Mouse (Mus musculus) kidney, adult 11 months (tissue): ENCODE measurements around the gene Eif5.
"Not testable (repeated sequence)": the region's sequence is repeated elsewhere in the genome, so short reads cannot be mapped to it uniquely, and the experiment has no call there.

Experiments used
- DNase-seq: peaks from one replicate; pipeline ENCODE4 v3.0.0; 2022

Gene Eif5

GRCm38 (mm10) chr12:111527643-111528281 lies 10.1 kb upstream of the Eif5 start:
- DNase-seq, result no peak

DNA sequence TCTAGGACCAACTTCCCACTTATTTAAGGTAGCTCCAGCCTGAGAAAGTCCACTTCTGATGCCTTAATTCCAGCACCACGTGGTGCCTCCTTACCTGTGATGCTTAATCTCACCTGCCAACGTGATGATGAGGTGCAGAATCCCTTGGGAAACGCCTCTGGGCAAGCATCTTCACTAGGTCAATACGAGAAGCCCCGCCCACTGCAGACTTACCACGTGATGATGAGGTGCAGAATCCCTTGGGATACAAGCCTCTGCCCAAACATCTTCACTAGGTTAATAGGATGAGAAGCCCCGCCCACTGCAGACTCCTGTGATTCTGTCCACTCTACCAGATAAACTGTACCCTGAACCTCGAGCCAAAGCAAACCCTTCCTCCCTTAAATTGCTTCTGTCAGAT lies 8.6 kb upstream of the Eif5 start:
- DNase-seq, result no peak

GRCm38 (mm10) chr12:111533096-111533794 lies 4.6 kb upstream of the Eif5 start:
- DNase-seq, result no peak

GRCm38 (mm10) chr12:111535281-111535680 lies 2.5 kb upstream of the Eif5 start:
- no peak for DNase-seq

GRCm38 (mm10) chr12:111535762-111536161 lies 2.1 kb upstream of the Eif5 start:
- no peak for DNase-seq

- no peak for DNase-seq
Observed at GRCm38 (mm10) chr12:111536746-111537145, 1.1 kb upstream of the Eif5 start.

DNA sequence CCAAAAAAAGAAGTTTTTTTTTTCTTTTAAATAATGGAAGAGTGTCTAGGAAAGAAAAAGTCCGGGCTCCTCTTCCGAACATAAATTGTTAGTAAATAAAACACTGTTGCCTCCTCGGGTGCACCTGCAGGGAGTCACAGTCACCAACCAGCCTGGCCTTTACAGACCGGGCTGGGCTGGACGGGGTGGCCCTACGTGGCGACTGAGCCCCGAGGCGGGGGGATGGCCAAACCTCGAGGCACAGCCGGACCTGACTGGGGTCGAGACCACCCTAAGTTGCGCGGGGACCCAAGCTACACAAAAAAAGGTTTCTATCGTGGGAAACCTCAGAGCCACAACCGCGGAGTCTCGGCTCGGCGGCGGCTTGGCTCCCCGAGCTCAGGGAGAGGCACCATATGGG lies 475 bp upstream of the Eif5 start:
- no peak for DNase-seq

DNA sequence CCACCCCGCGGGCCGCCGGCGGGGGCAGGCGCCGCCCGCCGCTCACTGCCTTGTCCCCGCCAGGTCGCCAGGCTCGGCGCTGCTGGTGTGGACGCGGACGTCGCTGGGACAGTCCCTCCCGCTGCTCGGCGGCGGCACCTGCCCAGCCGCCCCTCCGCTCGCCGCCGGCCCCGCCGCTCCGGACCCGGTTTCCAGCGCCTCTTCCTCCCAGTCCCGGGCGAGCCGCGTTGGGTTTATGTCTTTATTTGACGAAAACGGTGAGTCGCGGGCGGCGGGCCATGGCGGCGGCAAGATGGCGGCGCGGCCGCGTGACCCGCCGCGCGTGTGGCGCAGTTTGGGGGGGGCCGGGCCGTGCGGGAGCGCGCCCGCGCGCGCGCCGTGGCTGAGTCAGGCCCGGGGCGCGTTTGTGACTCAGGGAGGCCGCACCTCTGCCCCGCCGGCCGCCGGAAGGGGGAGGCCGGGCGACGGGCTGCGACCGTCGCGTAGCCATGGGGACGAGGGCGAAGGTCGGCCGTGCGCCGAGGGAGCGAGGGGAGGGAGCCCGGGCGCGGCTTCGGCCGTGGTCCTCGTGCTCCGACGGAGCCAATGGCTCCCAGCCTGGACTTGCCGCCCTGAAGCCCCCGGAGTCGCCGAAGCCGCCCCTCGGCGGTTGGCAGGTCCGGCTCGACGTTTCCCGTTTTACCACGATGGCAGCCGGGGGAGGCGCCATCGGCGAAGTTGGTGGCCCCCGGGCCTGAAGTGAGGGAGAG lies 650 bp downstream of the Eif5 start:
- DNase-seq, result peak; percentile 86

- DNase-seq, result no peak
Observed at GRCm38 (mm10) chr12:111539041-111539345, 1.2 kb downstream of the Eif5 start.

GRCm38 (mm10) chr12:111547070-111547469 lies 9.3 kb downstream of the Eif5 start:
- DNase-seq, result no peak

GRCm38 (mm10) chr12:111548555-111549289 lies 10.9 kb downstream of the Eif5 start:
- DNase-seq, result no peak

DNA sequence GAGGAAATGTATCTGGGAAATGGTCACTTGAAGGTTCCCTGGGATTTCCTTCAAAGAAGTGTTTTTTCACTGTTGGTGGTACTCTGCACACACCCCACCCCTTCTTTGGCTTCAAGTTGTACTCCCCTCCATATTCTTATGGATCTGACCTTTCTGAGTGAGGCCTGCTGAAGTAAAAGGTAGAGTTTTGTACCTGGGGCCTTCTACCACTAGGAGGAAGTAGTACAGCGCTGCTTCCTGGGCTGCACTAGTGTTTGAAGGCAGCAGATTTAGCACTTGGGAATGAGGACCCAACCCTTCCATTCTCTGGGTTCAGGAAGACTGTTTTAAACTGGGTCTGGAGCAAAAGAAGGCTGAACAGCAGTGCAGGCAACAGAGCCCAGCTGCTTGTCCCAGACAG lies 12.9 kb downstream of the Eif5 start:
- no peak for DNase-seq

- DNase-seq, result no peak
Observed at GRCm38 (mm10) chr12:111552342-111552741, 14.5 kb downstream of the Eif5 start.

DNA sequence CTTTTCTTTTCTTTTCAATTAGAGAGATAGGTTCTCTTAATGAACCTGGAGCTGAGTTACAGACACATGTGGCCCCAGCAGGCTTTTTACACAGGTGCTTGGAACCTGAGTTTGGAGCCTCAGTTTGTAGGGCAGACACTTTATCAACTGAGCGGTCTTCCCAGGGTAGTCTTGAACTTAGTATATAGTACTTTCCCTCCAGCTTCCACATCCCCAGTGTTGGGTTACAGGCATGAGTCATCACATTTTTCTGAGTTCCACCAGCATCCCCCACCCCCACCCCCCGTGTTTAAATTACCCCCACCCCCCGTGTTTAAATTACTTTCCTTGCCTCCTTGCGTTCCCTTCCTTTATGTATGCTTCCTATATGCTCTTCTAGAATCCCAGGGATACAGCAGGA lies 17.5 kb downstream of the Eif5 start:
- DNase-seq, result no peak

DNA sequence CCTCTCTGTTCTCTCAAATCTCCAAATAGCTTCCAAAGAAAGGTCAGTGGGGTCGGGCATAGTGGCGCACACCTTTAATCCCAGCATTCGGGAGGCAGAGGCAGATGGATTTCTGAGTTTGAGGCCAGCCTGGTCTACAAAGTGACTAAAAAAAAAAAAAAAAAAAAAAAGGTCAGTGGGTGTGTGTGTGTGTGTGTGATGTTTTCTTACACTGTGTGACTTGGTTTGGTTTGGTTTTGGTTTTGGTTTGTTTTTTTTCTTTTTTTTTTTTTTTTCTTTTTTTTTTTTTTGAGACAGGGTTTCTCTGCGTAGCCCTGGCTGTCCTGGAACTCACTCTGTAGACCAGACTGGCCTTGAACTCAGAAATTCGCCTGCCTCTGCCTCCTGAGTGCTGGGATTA lies 18.1 kb downstream of the Eif5 start:
- not testable (repeated sequence) for DNase-seq

DNA sequence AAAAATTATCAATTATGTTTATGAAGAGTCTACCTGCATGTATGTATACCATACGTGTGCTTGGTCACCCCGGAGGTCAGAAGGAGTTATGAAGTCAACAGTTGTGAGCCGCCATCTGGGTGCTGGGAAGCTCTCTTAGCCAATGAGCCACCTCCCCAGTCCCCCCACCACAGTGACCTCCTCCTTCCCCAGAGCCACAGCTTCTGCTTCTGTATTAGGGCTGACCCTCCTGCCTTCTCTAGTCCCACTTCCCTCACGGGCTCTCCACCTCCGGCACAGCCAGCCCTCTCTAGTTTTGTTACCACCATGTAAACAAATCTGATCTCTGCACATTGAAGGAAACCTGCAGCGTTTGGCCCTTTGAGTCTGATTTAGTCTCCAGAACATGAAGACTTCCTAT lies 19.7 kb downstream of the Eif5 start:
- no peak for DNase-seq

- no peak for DNase-seq
Observed at GRCm38 (mm10) chr12:111558655-111559054, 20.8 kb downstream of the Eif5 start.

DNA sequence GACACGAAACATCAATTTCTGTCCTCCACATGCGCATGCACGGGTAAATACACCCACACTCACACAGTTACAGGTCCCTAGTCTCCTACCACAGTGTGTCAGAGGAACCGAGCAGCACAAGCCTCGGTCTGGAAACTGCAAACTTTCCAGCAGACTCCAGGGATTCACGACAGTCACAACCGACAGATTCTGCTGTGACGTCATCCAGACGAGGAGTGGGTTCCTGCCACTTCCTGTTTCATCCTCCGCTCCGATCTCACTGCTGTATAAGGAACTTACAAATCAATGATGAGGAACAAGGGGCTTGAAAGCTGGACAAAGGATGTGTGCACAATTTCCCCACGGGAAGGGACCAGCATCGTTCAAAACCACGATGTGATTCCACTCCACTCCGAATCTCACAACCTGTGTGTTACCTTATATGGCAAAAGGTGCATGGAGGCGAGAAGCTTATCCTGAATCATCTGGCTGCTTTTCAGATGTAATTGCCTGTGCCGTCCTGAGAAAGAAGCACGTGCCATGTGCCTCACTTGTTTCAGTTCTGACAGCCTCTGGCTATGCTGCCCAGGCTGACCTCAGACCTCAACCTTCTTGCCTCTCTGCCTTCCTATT lies 21.9 kb downstream of the Eif5 start:
- DNase-seq, result no peak

DNA sequence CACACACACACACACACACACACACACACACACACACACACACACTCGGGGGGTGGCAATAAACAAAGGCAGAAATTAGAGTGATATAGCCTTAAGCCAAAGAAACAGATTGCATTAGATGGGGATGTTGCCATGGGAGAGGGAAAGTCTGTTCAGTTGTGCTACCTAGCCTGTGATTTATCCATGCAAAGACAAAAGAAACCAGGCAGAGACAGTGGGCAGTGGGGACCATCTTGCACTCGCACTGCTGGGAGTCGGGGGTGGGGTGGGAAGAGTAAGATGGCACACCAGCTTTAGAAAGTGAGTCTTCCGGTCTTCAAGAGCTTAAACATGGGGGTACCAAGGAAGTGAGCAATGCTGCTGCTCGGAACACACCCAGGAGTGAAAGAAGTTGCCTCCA lies 22.5 kb downstream of the Eif5 start:
- DNase-seq, result no peak

DNA sequence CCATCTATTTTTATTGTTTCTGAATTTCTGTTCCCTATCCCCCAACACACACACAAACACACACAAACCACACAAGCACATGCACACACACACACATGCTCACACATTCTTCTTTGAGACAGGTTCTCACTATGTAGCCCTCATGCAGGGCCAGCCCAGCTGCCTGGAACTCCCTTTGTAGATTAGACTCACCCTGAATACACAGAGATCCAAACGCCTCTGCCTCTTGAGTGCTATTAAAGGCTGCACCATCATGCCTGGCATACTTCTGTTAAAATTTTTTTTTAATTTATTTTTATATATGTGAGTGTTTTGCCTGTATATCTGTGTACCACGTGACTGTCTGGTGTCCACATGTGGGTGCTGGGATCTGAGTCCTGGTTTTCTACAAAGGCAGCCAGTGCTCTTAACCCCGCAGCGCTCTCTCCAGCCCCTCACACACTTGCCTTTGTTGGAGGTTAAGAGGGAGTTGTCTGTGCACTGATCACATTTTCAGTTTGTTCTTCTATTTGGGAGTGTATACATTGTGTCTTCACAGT lies 24.5 kb downstream of the Eif5 start:
- no peak for DNase-seq

DNA sequence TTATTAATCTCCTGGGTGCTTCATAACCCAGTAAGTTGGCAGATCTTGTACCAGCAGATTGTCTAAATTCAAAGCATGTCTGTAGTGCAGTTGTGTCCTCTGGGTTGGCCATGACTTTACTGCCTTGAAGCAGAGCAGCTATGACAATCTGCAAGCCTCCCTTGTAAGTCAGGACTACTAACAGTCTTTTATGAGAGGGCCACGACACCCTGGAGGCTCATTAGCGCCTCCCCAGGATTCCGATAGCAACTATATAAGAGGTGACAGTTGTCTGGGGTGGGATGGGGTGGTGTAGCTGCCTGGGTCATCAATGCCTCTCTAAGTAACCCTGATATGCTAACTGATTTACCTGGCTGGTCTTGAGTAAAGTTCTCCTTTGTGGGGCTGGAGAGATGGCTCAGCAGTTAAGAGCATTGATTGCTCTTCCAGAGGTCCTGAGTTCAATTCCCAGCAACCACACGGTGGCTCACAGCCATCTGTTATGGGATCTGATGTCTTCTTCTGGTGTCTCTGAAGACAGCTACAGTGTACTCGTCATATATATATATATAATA lies 25.3 kb downstream of the Eif5 start:
- DNase-seq, result no peak

DNA sequence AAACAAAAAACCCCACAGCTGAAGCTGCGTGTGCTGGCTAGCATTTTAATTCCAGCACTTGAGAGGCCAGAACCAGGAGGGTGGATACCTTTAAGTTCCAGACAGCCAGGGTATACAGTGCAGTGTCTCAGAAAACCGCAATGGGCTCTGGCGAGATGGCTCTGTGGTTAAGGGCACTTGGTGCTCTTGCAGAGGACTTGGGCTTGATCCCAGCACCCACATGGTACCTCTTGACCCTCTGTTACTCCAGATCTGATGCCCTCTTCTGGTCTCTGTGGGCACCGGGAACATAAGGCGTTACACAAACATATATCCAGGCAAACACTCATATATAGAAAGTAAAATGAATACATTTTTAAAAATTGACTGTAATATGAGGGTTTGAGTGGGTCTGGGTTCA lies 27.5 kb downstream of the Eif5 start:
- DNase-seq, result no peak

GRCm38 (mm10) chr12:111568836-111569235 lies 31.0 kb downstream of the Eif5 start:
- peak; percentile 80 for DNase-seq
